Mouse (Mus musculus) heart, embryonic 11.5 days (tissue): ENCODE data around the gene Arl15. TPM values are rescaled to one million over a fixed set of nuclear protein-coding genes. Genes with fewer than 3 reads are reported as not detected.

Experiments
- ATAC-seq: fragments of 200-750 bp; cut with Nextera tagmentation; replicated peaks from 2 replicates; pipeline ENCODE4 v1.8.0; 2017; ENCODE audit warnings: moderate library complexity; ENCODE audit not compliant: insufficient number of reproducible peaks, low FRiP score, low TSS enrichment
- H3K27ac ChIP-seq: fragments of 300-500 bp; sonication (generic); 2 replicates; pipeline ENCODE4 v1.5.1; 2014; ENCODE audit warnings: mild to moderate bottlenecking, low read depth, low read length
- H3K27me3 ChIP-seq: fragments of 300-500 bp; sonication (generic); 2 replicates; pipeline ENCODE4 v1.6.1; 2014; ENCODE audit warnings: mild to moderate bottlenecking, low read length, mixed read lengths; ENCODE audit not compliant: control insufficient read depth, insufficient read depth
- H3K36me3 ChIP-seq: fragments of 300-500 bp; sonication (generic); 2 replicates; pipeline ENCODE4 v1.6.1; 2014; ENCODE audit warnings: mild to moderate bottlenecking, low read length, moderate library complexity, mixed read lengths; ENCODE audit not compliant: control insufficient read depth, insufficient read depth
- H3K4me1 ChIP-seq: fragments of 300-500 bp; sonication (generic); 2 replicates; pipeline ENCODE4 v1.6.1; 2014; ENCODE audit warnings: low read length; ENCODE audit not compliant: control insufficient read depth, insufficient read depth
- H3K4me2 ChIP-seq: fragments of 300-500 bp; sonication (generic); 2 replicates; pipeline ENCODE4 v1.6.1; 2014; ENCODE audit warnings: mild to moderate bottlenecking, moderate library complexity
- H3K4me3 ChIP-seq: fragments of 300-500 bp; sonication (generic); 2 replicates; pipeline ENCODE4 v1.5.1; 2014; ENCODE audit warnings: low read depth, low read length
- H3K9ac ChIP-seq: fragments of 300-500 bp; sonication (generic); 2 replicates; pipeline ENCODE4 v1.6.1; 2014; ENCODE audit warnings: mild to moderate bottlenecking, low read depth, low read length, moderate library complexity
- H3K9me3 ChIP-seq: fragments of 300-500 bp; sonication (generic); replicated peaks from 2 replicates; pipeline ENCODE4 v1.6.1; 2016; ENCODE audit warnings: low read length; ENCODE audit not compliant: control insufficient read depth
- WGBS: fragments of 180-500 bp; shearing (Covaris S2); extraction: QIAGEN DNeasy Blood & Tissue Kit; methylation state at CpG from one replicate; pipeline ENCODE4 v1.1.7; 2014; ENCODE audit not compliant: insufficient replicate concordance; 5-methylcytosine and 5-hydroxymethylcytosine counted together
- polyA plus RNA-seq: library from polyadenylated mRNA; unstranded; fragments of >200 nt; fragmentation: Nextera tagmentation; extraction: Ambion mirVana; gene quantifications from 2 replicates; pipeline ENCODE4 v1.2.1, GENCODE M21; 2014

Arl15 gene
- polyA plus RNA-seq, 1 experiment from 2014 or later: 10.1 TPM

GRCm38 (mm10) chr13:113830805-113831204 lies 36.5 kb downstream of the Arl15 start:
- ATAC-seq: no peak
- no peaks in the 10 kb centered on the region for H3K27me3 ChIP-seq
- H3K4me1 ChIP-seq: peaks cover 5% of the 10 kb centered on the region; the same call in 1 of the 2 replicates
- H3K9me3 ChIP-seq: no peaks in the 10 kb centered on the region
- no peak overlapping the region for H3K4me3 ChIP-seq
- H3K9ac ChIP-seq: no peak overlapping the region
- H3K36me3 ChIP-seq: no peaks in the 10 kb centered on the region
- H3K4me2 ChIP-seq: no peak overlapping the region
- H3K27ac ChIP-seq: no peak overlapping the region
- 91% methylated on average over 3 of the region's 3 CpGs for WGBS

DNA sequence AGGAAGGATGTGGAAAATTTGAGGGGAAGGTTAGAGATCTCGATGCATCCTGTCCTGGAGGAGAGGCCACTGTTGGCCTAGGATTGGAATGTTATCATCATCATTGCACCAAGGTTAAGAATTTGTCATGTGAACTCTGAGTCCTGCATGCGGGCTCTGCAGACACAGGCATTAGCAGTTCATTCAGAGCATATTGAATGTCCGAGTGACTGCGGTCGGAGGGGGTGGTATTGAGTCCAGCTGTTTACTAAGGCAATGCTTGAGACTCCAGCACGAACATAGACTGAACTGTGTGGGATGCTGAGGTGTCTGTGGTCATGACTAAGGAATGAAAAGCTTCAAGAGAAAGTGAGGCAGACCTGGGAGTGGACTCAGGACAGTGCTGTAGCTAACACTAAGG lies 38.6 kb downstream of the Arl15 start:
- no peaks in the 10 kb centered on the region for H3K27me3 ChIP-seq
- no peaks in the 10 kb centered on the region for H3K9me3 ChIP-seq
- H3K27ac ChIP-seq: no peak overlapping the region
- no peak overlapping the region for H3K4me3 ChIP-seq
- WGBS: 86% methylated on average over 6 of the region's 6 CpGs
- ATAC-seq: no peak
- no peak overlapping the region for H3K4me2 ChIP-seq
- peaks cover 5% of the 10 kb centered on the region; the same call in 1 of the 2 replicates for H3K4me1 ChIP-seq
- no peaks in the 10 kb centered on the region for H3K36me3 ChIP-seq
- H3K9ac ChIP-seq: no peak overlapping the region

- Histone ChIP-seq H3K9me3 (no peaks in the 10 kb centered on the region), H3K4me2 (no peak overlapping the region), H3K27ac (no peak overlapping the region), H3K36me3 (no peaks in the 10 kb centered on the region; the same call in 1 of the 2 replicates), H3K4me3 (no peak overlapping the region), H3K4me1 (no peaks in the 10 kb centered on the region), H3K9ac (no peak overlapping the region), H3K27me3 (no peaks in the 10 kb centered on the region)
- WGBS: 91% methylated on average over 6 of the region's 6 CpGs
- ATAC-seq: no peak
These were observed 41.6 kb downstream of the Arl15 start for GRCm38 (mm10) chr13:113835921-113836320.

- no peaks in the 10 kb centered on the region for H3K27me3 ChIP-seq
- H3K9ac ChIP-seq: no peak overlapping the region
- H3K4me1 ChIP-seq: 0 out of 2 replicates have a peak, but pooled peaks cover 3% of the 10 kb centered on the region
- no peak overlapping the region for H3K4me3 ChIP-seq
- H3K36me3 ChIP-seq: no peaks in the 10 kb centered on the region; the same call in 1 of the 2 replicates
- no peaks in the 10 kb centered on the region for H3K9me3 ChIP-seq
- no peak overlapping the region for H3K4me2 ChIP-seq
- ATAC-seq: no peak
- no peak overlapping the region for H3K27ac ChIP-seq
- 88% methylated on average over 16 of the region's 16 CpGs for WGBS
These were observed 44.6 kb downstream of the Arl15 start for GRCm38 (mm10) chr13:113838601-113839576.

DNA sequence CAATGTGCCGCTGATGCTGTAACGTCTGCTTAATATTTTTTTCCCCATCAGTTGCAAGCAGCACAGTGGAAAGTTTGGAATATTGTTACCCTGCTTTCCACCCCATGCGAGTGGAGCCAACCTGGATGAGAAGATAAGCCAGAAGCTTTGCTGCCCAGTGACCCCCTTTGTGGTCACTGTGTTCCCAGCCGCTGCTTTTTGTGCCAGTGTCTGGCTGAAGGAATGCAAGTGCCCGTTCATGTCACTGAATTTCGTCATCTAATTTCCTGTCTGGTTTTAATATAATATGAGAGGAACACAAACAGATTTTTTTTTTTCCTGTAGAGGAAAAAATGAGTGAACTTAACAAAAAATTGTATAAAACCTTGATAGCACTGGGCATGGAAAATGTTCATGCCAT lies 46.1 kb downstream of the Arl15 start:
- no peak for ATAC-seq
- WGBS: 78% methylated on average over 6 of the region's 6 CpGs
- no peak overlapping the region for H3K4me3 ChIP-seq
- H3K4me2 ChIP-seq: no peak overlapping the region
- no peaks in the 10 kb centered on the region for H3K27me3 ChIP-seq
- H3K36me3 ChIP-seq: no peaks in the 10 kb centered on the region; the same call in 1 of the 2 replicates
- peaks cover 14% of the 10 kb centered on the region for H3K4me1 ChIP-seq
- no peak overlapping the region for H3K9ac ChIP-seq
- H3K9me3 ChIP-seq: no peaks in the 10 kb centered on the region
- H3K27ac ChIP-seq: no peak overlapping the region

DNA sequence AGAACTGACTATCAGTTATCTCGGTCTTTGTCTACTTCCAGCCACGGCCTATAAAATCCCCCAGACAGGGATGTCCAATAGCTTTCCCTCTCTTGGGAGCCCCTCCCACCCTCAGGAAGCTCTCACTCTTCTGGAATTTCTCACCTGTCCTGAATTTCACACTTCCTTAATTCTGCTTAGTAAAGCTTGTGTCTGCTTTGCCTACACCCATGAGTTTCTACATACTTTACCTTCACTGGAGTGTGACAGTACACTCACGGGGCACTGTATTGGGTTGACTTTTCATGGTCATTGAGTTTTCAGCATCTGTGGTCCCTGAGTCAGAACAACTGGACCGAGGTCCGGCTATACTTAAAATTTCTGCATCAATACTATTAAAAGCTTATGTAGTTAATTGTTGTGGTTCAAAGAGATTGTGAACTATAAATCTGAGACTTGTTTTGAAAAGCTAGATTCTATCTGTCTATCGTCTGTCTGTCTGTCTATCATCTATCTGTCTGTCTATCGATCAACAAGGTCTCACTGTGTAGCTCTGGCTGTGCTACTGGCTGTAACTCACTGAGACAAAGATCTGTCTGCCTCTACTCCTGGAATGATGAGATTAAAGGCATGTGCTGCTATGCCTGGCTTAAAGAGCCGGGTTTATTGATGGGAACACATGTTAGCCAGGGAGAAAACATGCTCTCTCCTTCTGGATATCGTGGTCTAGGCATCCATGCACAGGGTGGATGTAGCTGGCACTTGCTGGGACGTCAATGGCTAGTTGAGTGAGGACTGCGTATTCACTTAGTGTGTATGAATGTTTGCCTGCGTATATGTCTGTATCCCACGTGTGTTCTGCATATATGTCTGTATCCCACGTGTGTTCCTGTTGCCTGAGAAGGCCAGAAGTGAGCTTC lies 48.4 kb downstream of the Arl15 start:
- Histone ChIP-seq H3K27ac (no peak overlapping the region), H3K9ac (no peak overlapping the region), H3K4me2 (no peak overlapping the region; the same call in 1 of the 2 replicates), H3K27me3 (no peaks in the 10 kb centered on the region), H3K4me3 (no peak overlapping the region), H3K4me1 (peaks cover 14% of the 10 kb centered on the region), H3K9me3 (no peaks in the 10 kb centered on the region), H3K36me3 (no peaks in the 10 kb centered on the region; the same call in 1 of the 2 replicates)
- 80% methylated on average over 14 of the region's 14 CpGs for WGBS
- ATAC-seq: no peak

- Histone ChIP-seq H3K4me2 (no peak overlapping the region), H3K27me3 (no peaks in the 10 kb centered on the region), H3K9ac (no peak overlapping the region), H3K4me1 (peaks cover 14% of the 10 kb centered on the region), H3K36me3 (no peaks in the 10 kb centered on the region; the same call in 1 of the 2 replicates), H3K9me3 (no peaks in the 10 kb centered on the region), H3K4me3 (no peak overlapping the region), H3K27ac (no peak overlapping the region)
- no peak for ATAC-seq
- WGBS: 54% methylated on average over 3 of the region's 3 CpGs
These were observed 49.0 kb downstream of the Arl15 start for GRCm38 (mm10) chr13:113843310-113843649.

- Histone ChIP-seq H3K27me3 (no peaks in the 10 kb centered on the region), H3K4me1 (peaks cover 14% of the 10 kb centered on the region), H3K9me3 (no peaks in the 10 kb centered on the region), H3K27ac (no peak overlapping the region), H3K4me3 (no peak overlapping the region), H3K4me2 (no peak overlapping the region), H3K36me3 (no peaks in the 10 kb centered on the region; the same call in 1 of the 2 replicates), H3K9ac (no peak overlapping the region)
- ATAC-seq: no peak
- 93% methylated on average over 8 of the region's 8 CpGs for whole genome bisulfite sequencing
These were observed 49.6 kb downstream of the Arl15 start for GRCm38 (mm10) chr13:113843901-113844300.
